Mouse (Mus musculus) cortical plate, adult 2 months (tissue): ENCODE data around the gene Vsig2. TPM values are rescaled to one million over a fixed set of nuclear protein-coding genes. Genes with fewer than 3 reads are reported as not detected.

Source experiments
- H3K27ac ChIP-seq: fragments of 200-500 bp; 2 replicates; pipeline ENCODE4 v1.5.1; 2012; ENCODE audit warnings: low read length, control low read depth, inconsistent platforms; ENCODE audit not compliant: insufficient read depth
- H3K4me1 ChIP-seq: fragments of 200-500 bp; 2 replicates; pipeline ENCODE4 v1.6.1; 2011; ENCODE audit warnings: low read length; ENCODE audit not compliant: control insufficient read depth, insufficient read depth
- H3K4me3 ChIP-seq: fragments of 200-500 bp; 2 replicates; pipeline ENCODE4 v1.5.1; 2011; ENCODE audit warnings: mild to moderate bottlenecking, low read length, control low read depth; ENCODE audit not compliant: insufficient read depth
- CTCF ChIP-seq: fragments of 200-500 bp; IDR thresholded peaks from 2 replicates; pipeline ENCODE4 v1.5.1; 2011; ENCODE audit warnings: mild to moderate bottlenecking, control low read depth, low read length; ENCODE audit not compliant: insufficient read depth; ENCODE audit errors: extremely low read depth
- POLR2A ChIP-seq: fragments of 200-500 bp; IDR thresholded peaks from 2 replicates; pipeline ENCODE4 v1.6.1; 2011; ENCODE audit warnings: mild to moderate bottlenecking, low read length, control low read depth; ENCODE audit not compliant: insufficient read depth; ENCODE audit errors: extremely low read depth
- polyA plus RNA-seq: library from polyadenylated mRNA; depleted of rRNA; stranded (reverse); fragments of >200 nt; gene quantifications from 2 replicates; pipeline ENCODE4 v1.2.3, GENCODE M21; 2012; rRNA removed

Vsig2 gene
- polyA plus RNA-seq: 6.6 and 7.6 TPM in 2 replicates

DNA sequence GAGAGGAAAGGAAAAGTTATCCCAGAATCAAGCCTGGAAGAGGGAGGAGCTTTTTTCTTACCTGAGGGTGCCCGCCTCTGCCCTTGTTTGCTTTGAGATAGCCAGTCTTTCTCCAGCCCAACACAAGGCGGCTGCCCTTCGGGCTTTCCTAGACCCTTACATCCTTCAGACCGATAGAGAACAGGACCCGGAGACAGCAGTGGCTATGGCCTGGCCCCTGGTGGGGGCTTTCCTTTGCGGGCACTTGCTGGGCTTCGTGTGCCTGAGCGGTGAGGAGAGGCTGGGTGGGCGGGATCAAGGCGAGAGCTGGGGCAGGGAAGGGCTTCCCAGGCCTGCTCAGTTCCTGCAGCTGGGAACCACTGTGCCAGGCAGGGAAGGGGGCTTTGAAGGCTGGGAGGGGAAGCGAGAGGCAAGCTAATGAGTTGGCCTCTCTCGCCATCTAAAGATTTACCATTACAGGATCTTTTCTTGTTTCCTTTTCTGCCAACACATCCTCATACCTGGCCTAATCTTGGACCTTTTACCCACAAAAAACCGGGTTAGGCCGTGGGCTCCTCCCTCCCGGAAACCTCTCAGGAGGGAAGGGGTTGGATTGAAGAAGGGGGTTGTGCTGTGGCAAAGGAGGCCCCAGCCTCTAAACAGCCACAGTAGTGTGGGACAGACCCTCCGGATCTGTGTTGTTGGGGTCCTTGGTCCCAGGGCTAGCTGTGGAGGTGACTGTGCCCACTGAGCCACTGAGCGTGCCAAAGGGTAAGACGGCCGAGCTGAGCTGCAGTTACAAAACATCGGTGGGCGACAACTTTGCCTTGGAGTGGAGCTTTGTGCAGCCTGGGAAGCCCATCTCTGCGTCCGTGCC lies at the start of gene Vsig2:
TSS of gene Vsig2 (plus strand) at position 86 of the 856 bp plus-strand sequence.
- no peak within 1 kb of the TSS for H3K4me3 ChIP-seq
- TF ChIP-seq POLR2A (peak; percentile 46; the same call in 1 of the 2 replicates), CTCF (no peak)
- H3K27ac ChIP-seq: peak within 1 kb of the TSS; percentile 53; the same call in 1 of the 2 replicates

GRCm38 (mm10) chr9:37489446-37490120 lies 49.5 kb upstream of the Vsig2 start:
- Histone ChIP-seq H3K27ac (peak overlapping the region; percentile 98; the same call in 1 of the 2 replicates), H3K4me1 (peaks cover 2% of the 10 kb centered on the region; the same call in 1 of the 2 replicates), H3K4me3 (peak overlapping the region; percentile 63)
- no peak for TF ChIP-seq POLR2A
- no peak for TF ChIP-seq CTCF

More for the DNA sequence above, at the start of gene Vsig2:
- peaks cover 1% of the 10 kb centered on the region; the same call in 1 of the 2 replicates for H3K4me1 ChIP-seq

DNA sequence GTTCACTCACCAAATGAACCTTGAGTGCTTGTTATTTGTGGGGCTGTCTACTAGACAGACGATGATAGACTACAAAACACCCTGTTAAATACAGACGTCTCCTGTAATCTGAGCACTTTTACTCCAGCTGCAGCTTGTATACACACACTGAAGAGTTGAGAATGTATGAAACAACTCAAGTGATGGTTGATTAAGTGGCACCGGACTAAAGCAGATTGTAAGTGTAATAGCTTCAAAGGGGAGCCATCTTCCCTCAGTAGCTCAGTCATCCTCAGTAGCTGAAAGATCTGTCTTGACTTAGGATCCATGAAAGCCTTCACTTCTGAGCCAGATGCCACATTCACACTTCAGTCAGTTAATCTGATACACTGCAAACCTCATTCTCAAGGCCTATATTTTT lies 43.3 kb upstream of the Vsig2 start:
- no peak overlapping the region for H3K4me3 ChIP-seq
- TF ChIP-seq POLR2A: no peak
- no peak overlapping the region for H3K27ac ChIP-seq
- no peaks in the 10 kb centered on the region for H3K4me1 ChIP-seq

DNA sequence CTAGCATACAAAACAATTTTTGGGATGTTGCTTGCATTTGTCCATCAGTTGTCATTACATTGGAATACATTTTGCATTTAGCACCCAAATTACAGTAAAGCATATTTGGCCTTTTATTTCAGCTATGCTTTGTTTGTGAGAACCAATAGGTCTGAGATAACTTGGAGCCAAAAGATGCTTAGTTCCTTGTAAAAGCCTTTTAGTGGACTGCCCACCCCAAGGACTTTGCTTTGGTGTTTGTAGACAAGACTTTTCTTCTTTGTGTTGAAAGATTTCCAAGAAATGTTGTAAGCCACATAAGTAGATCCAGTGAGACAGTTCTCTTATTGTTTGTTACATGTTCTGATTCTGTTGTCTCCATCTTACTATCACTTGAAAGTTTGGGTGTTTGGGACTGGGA lies 42.7 kb upstream of the Vsig2 start:
- H3K27ac ChIP-seq: no peak overlapping the region
- no peaks in the 10 kb centered on the region for H3K4me1 ChIP-seq
- H3K4me3 ChIP-seq: no peak overlapping the region
- TF ChIP-seq POLR2A (no peak), CTCF (no peak)

GRCm38 (mm10) chr9:37500201-37500600 lies 38.9 kb upstream of the Vsig2 start:
- no peak for TF ChIP-seq POLR2A
- no peak for TF ChIP-seq CTCF
- H3K27ac ChIP-seq: no peak overlapping the region
- H3K4me3 ChIP-seq: no peak overlapping the region
- H3K4me1 ChIP-seq: no peaks in the 10 kb centered on the region

DNA sequence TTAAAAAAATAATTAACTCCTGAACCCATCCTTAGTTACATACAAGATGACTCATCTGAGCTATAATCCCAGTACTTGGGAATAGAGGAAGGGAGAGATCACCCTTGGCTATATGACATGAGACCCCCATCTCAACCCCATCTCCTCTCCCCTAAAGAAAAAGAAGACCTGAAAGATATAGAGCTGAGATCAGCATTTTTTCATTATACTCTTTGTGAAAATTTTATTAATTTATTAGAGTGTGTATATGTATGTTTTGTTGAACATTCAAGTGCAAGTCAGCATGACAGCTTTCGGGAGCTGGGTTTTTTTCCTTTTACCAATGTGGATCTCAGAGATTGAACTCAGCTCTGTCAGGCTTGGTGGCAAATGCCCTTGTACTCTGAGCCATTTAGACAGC lies 37.9 kb upstream of the Vsig2 start:
- H3K27ac ChIP-seq: no peak overlapping the region
- TF ChIP-seq POLR2A: no peak
- TF ChIP-seq CTCF: no peak
- no peak overlapping the region for H3K4me3 ChIP-seq
- H3K4me1 ChIP-seq: peaks cover 1% of the 10 kb centered on the region; the same call in 1 of the 2 replicates

DNA sequence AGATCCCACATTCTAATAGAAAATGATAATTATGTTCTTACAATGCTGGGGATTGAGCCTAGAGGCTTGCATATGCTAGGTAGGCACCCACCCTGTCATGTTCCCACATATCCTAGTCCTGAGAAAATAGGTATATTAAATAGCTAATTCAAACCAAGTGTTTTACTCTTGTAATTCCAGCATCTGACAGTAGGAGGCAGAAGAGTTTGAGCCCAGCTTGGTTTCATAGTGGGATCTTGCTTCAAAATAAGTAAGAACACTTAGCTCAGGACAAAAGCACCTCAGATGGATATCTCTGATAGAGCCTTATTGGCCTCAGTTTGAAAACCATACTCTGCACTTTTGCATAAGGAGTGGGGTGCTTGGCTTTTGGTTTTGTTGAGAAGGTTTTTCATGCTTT lies 34.7 kb upstream of the Vsig2 start:
- no peak for TF ChIP-seq CTCF
- TF ChIP-seq POLR2A: no peak
- Histone ChIP-seq H3K27ac (no peak overlapping the region), H3K4me1 (peaks cover 1% of the 10 kb centered on the region), H3K4me3 (no peak overlapping the region)

- Histone ChIP-seq H3K4me3 (no peak overlapping the region), H3K4me1 (peaks cover 1% of the 10 kb centered on the region), H3K27ac (no peak overlapping the region)
- TF ChIP-seq CTCF (no peak), POLR2A (no peak)
Measured at GRCm38 (mm10) chr9:37506023-37506422, 33.0 kb upstream of the Vsig2 start.

DNA sequence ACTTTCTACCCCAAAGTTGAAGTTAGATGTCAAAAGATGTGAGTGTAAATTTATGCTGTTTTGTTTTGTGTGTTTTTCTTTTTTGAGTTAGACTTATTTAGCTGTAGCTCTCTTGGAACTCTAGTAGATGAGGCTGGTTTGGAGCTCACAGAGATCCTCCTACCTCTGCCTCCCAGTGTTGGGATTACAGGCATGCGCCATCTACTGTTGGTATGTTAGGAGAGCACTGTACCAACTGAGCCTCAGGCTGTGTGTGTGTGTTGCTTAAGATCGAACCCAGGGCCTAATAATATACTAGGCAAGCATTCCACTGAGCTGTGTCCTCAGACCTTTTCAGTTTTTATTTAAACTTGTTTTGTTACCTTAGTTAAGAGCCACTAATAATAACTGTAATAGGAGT lies 27.0 kb upstream of the Vsig2 start:
- peaks cover 4% of the 10 kb centered on the region; the same call in 1 of the 2 replicates for H3K4me1 ChIP-seq
- no peak overlapping the region for H3K4me3 ChIP-seq
- no peak overlapping the region for H3K27ac ChIP-seq
- TF ChIP-seq CTCF (0 out of 2 replicates have a peak, but pooled peaks have one; percentile 7), POLR2A (no peak)
